Mouse (Mus musculus) bone marrow, adult 2 months (tissue): ENCODE measurements around the gene Eml5. TPM values are rescaled to one million over a fixed set of nuclear protein-coding genes. Genes with fewer than 3 reads are reported as not detected.

Experiments used
- H3K27ac ChIP-seq: fragments of 200-500 bp; 2 replicates; pipeline ENCODE4 v1.5.1; 2012; ENCODE audit warnings: low read depth, mild to moderate bottlenecking, control low read depth, inconsistent platforms, low read length; ENCODE audit not compliant: control insufficient read depth, poor library complexity, insufficient read depth
- H3K4me1 ChIP-seq: fragments of 200-500 bp; 2 replicates; pipeline ENCODE4 v1.6.1; 2011; ENCODE audit warnings: low read length; ENCODE audit not compliant: control insufficient read depth, insufficient read depth
- H3K4me3 ChIP-seq: fragments of 200-500 bp; replicated peaks from 2 replicates; pipeline ENCODE3; 2011; ENCODE audit warnings: mild to moderate bottlenecking, low read depth, low read length, control low read depth; ENCODE audit not compliant: control insufficient read depth
- CTCF ChIP-seq: fragments of 200-500 bp; IDR thresholded peaks from 2 replicates; pipeline ENCODE4 v1.5.1; 2011; ENCODE audit warnings: low read length, control low read depth; ENCODE audit not compliant: control insufficient read depth, insufficient read depth
- POLR2A ChIP-seq: fragments of 200-500 bp; IDR thresholded peaks from 2 replicates; pipeline ENCODE4 v1.6.1; 2011; ENCODE audit warnings: low read depth, mild to moderate bottlenecking, control low read depth, low read length, borderline replicate concordance; ENCODE audit not compliant: control insufficient read depth
- WGBS: fragments of 180-500 bp; shearing (Covaris S2); methylation state at CpG from one replicate; pipeline ENCODE4 v1.1.7; 2018; 5-methylcytosine and 5-hydroxymethylcytosine counted together
- polyA plus RNA-seq: library from polyadenylated mRNA; stranded (reverse); fragments of >200 nt; gene quantifications from 2 replicates; pipeline ENCODE4 v1.2.4, GENCODE M21; 2011; ENCODE audit warnings: low replicate concordance; ENCODE audit not compliant: missing spikeins, insufficient read depth, insufficient read length

The Eml5 gene
- polyA plus RNA-seq, 1 experiment: 3.1 TPM

- 53% methylated on average over 3 of the region's 3 CpGs for WGBS
- TF ChIP-seq POLR2A: no peak
- TF ChIP-seq CTCF: no peak
- Histone ChIP-seq H3K27ac (no peak overlapping the region), H3K4me3 (no peak overlapping the region), H3K4me1 (no peaks in the 10 kb centered on the region)
Measured at GRCm38 (mm10) chr12:98741011-98741501, 160.2 kb downstream of the Eml5 start.

GRCm38 (mm10) chr12:98737801-98738350 lies 163.4 kb downstream of the Eml5 start:
- peaks cover 2% of the 10 kb centered on the region; the same call in 1 of the 2 replicates for H3K4me1 ChIP-seq
- no peak overlapping the region for H3K4me3 ChIP-seq
- TF ChIP-seq POLR2A: no peak
- no peak for TF ChIP-seq CTCF
- 12% methylated on average over 7 of the region's 7 CpGs for WGBS
- H3K27ac ChIP-seq: no peak overlapping the region

- H3K27ac ChIP-seq: peak within 1 kb of the TSS; percentile 19; the same call in 1 of the 2 replicates
- no peak within 1 kb of the TSS for H3K4me3 ChIP-seq
- no peak for TF ChIP-seq POLR2A
- no peak for TF ChIP-seq CTCF
- H3K4me1 ChIP-seq: peaks cover 2% of the 10 kb centered on the region; the same call in 1 of the 2 replicates
- WGBS: 2% methylated on average over 75 of the region's 75 CpGs
Measured at GRCm38 (mm10) chr12:98736951-98737800, 164.1 kb downstream of the Eml5 start, which contains the start of gene Ptpn21. Gene Ptpn21, minus strand, starts transcription at chr12:98737405.

Other genes with a start within 250 kb of the Eml5 start
- gene Ptpn21, start 164.1 kb downstream of the Eml5 start, polyA plus RNA-seq: 1.7 and 2.2 TPM in 2 replicates
- gene Zc3h14, start 154.5 kb downstream of the Eml5 start, polyA plus RNA-seq: 34.7 and 60.3 TPM in 2 replicates
- gene Ttc8, start 19.1 kb upstream of the Eml5 start, polyA plus RNA-seq: 0.43 and 2.1 TPM in 2 replicates